Comparison of ENCODE assay signal across 23 mouse cellular contexts in the genomic region with DNA sequence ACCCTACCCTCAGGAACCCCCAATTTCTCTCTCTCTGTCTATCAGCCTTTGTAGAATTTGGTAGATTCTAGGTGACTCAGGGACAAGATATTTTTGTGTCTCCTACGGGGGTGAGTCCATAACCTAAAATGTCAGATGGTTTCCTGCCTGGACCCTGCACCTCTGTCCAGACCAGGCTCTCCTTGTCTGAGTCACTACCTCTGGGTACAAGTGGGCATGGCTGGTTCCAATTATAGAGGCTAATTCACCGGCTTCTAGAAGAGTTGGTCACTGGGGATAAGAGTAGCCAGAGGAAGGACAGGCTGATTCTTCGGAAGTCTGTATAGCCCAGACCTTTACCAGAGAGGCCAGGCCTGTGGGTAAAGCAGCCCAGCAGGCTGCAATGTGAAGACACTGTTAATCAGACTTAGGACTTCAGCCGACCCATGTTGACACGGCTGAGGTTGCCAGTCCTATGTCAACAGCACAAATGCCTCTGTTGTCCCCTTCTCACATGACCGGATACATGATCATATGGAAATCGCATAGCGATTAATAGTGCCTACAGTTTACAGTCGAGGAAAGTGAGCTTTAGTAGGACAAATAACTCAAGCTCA. TPM values are rescaled to one million over a fixed set of nuclear protein-coding genes. Genes with fewer than 3 reads are reported as not detected.
DNase-seq lines count a peak whose midpoint lies in the region; ATAC-seq and TF ChIP-seq lines count a peak whose summit lies in the region.
"Had no signal": no experiment of that assay in that cellular context is flagged by ENCODE, and none has a peak within 500 bp of the region (broad histone marks: within the 10 kb centered on the region; RNA-seq: fewer than 3 reads in every experiment).

No protein-coding gene starts in this region.

- peak overlapping the region; percentile 33; the same call in 1 of the 2 replicates for H3K27ac ChIP-seq in lung, postnatal 0 days (ENCODE audit: low read length)
- H3K27ac ChIP-seq in intestine, embryonic 15.5 days: no peak overlapping the region
- H3K27ac ChIP-seq in liver, embryonic 15.5 days (replicated peaks): no peak overlapping the region
- 0 out of 2 replicates have a peak overlapping the region, but pooled peaks have one; percentile 67 for H3K27ac ChIP-seq in stomach, postnatal 0 days (replicated peaks)
- H3K27ac ChIP-seq in heart, embryonic 12.5 days (ENCODE audit: poor library complexity, severe bottlenecking): no peak overlapping the region
- no peak overlapping the region for H3K27ac ChIP-seq in gastrocnemius, adult 2 months
- H3K27ac ChIP-seq: embryonic facial prominence, embryonic 13.5 days; hindbrain, embryonic 13.5 days; neural tube, embryonic 15.5 days had no signal

- peak; percentile 19 for DNase-seq in lung, postnatal 0 days (ENCODE audit: low spot score)
- DNase-seq in lung, adult 2 months: no peak
- DNase-seq in stomach, postnatal 0 days (ENCODE audit: low spot score): no peak
- no peak for DNase-seq in retina, embryonic 14.5 days (ENCODE audit: low spot score)
- no peak for DNase-seq in gastrocnemius, adult 2 months
- DNase-seq: adrenal gland, postnatal 36 days; heart, postnatal 14 days; kidney, adult 11 months; kidney, postnatal 10 days; layer of hippocampus, postnatal 36 days; left cerebral cortex, postnatal 4 days; lung, adult 18-20 months; right cerebral cortex, postnatal 25 days; thymus, postnatal 36 days had no signal

- no peak for TF ChIP-seq CTCF in lung, postnatal 0 days (IDR thresholded peaks at IDR 0.05)
- no peak for TF ChIP-seq CTCF in lung, adult 2 months (IDR thresholded peaks at IDR 0.05; ENCODE audit: insufficient read depth, low read length)
- no peak for TF ChIP-seq CTCF in stomach, postnatal 0 days (IDR thresholded peaks at IDR 0.05; ENCODE audit: low read depth)
- TF ChIP-seq CTCF in gastrocnemius, adult 2 months (IDR thresholded peaks at IDR 0.05): no peak

- 63% methylated on average over 9 of the region's 9 CpGs for WGBS in lung, postnatal 0 days
- 66% methylated on average over 9 of the region's 9 CpGs for WGBS in lung, adult 2 months
- 61% methylated on average over 9 of the region's 9 CpGs for WGBS in intestine, embryonic 15.5 days
- WGBS in liver, embryonic 15.5 days (ENCODE audit: insufficient replicate concordance): 66% methylated on average over 9 of the region's 9 CpGs
- WGBS in stomach, postnatal 0 days: 46% methylated on average over 9 of the region's 9 CpGs
- 79% methylated on average over 9 of the region's 9 CpGs for WGBS in heart, embryonic 12.5 days

- H3K36me3 ChIP-seq in lung, postnatal 0 days (ENCODE audit: insufficient read depth, low read length): peaks cover 42% of the 10 kb centered on the region; the same call in 1 of the 2 replicates
- H3K36me3 ChIP-seq in intestine, embryonic 15.5 days: no peaks in the 10 kb centered on the region
- H3K36me3 ChIP-seq in liver, embryonic 15.5 days (replicated peaks): peaks cover 15% of the 10 kb centered on the region; the same call in 1 of the 2 replicates
- 0 out of 2 replicates have a peak, but pooled peaks cover 11% of the 10 kb centered on the region for H3K36me3 ChIP-seq in stomach, postnatal 0 days (ENCODE audit: control insufficient read depth, insufficient read depth, low read length)
- H3K36me3 ChIP-seq in heart, embryonic 12.5 days: peaks cover 46% of the 10 kb centered on the region
- H3K36me3 ChIP-seq: embryonic facial prominence, embryonic 13.5 days; hindbrain, embryonic 13.5 days; neural tube, embryonic 15.5 days had no signal

- H3K4me3 ChIP-seq in lung, postnatal 0 days (ENCODE audit: low read depth, low read length): no peak overlapping the region
- no peak overlapping the region for H3K4me3 ChIP-seq in lung, adult 2 months (replicated peaks; ENCODE audit: extremely low read depth, low read depth, low read length)
- H3K4me3 ChIP-seq in intestine, embryonic 15.5 days (replicated peaks): no peak overlapping the region
- no peak overlapping the region for H3K4me3 ChIP-seq in liver, embryonic 15.5 days (replicated peaks)
- H3K4me3 ChIP-seq in stomach, postnatal 0 days (ENCODE audit: low read depth, low read length): no peak overlapping the region
- H3K4me3 ChIP-seq in heart, embryonic 12.5 days: no peak overlapping the region
- H3K4me3 ChIP-seq in gastrocnemius, adult 2 months: no peak overlapping the region
- H3K4me3 ChIP-seq: embryonic facial prominence, embryonic 13.5 days; hindbrain, embryonic 13.5 days; neural tube, embryonic 15.5 days had no signal

- H3K4me1 ChIP-seq in lung, postnatal 0 days (ENCODE audit: insufficient read depth, low read depth, low read length): no peaks in the 10 kb centered on the region
- H3K4me1 ChIP-seq in lung, adult 2 months (ENCODE audit: control insufficient read depth, insufficient read depth, low read length): no peaks in the 10 kb centered on the region
- no peaks in the 10 kb centered on the region for H3K4me1 ChIP-seq in intestine, embryonic 15.5 days (replicated peaks)
- H3K4me1 ChIP-seq in liver, embryonic 15.5 days (replicated peaks): 0 out of 2 replicates have a peak, but pooled peaks cover 6% of the 10 kb centered on the region
- no peaks in the 10 kb centered on the region for H3K4me1 ChIP-seq in stomach, postnatal 0 days (replicated peaks; ENCODE audit: control insufficient read depth, insufficient read depth)
- no peaks in the 10 kb centered on the region; the same call in 1 of the 2 replicates for H3K4me1 ChIP-seq in heart, embryonic 12.5 days (replicated peaks)
- H3K4me1 ChIP-seq: embryonic facial prominence, embryonic 13.5 days; hindbrain, embryonic 13.5 days; neural tube, embryonic 15.5 days had no signal

- TF ChIP-seq POLR2A in lung, adult 2 months (IDR thresholded peaks at IDR 0.05; ENCODE audit: borderline replicate concordance, extremely low read depth, low read depth, low read length): no peak

- H3K4me2 ChIP-seq in lung, postnatal 0 days (replicated peaks; ENCODE audit: low read depth, low read length): no peak overlapping the region
- H3K4me2 ChIP-seq in intestine, embryonic 15.5 days (replicated peaks): no peak overlapping the region
- H3K4me2 ChIP-seq in liver, embryonic 15.5 days: no peak overlapping the region
- no peak overlapping the region for H3K4me2 ChIP-seq in stomach, postnatal 0 days (replicated peaks; ENCODE audit: low read depth)
- H3K4me2 ChIP-seq in heart, embryonic 12.5 days: no peak overlapping the region
- H3K4me2 ChIP-seq: embryonic facial prominence, embryonic 13.5 days; heart, embryonic 11.5 days; hindbrain, embryonic 13.5 days; neural tube, embryonic 15.5 days had no signal

- intact Hi-C loops in gastrocnemius, adult 2 months (cut with DNase I): no loop called here

- H3K27me3 ChIP-seq in lung, postnatal 0 days (replicated peaks; ENCODE audit: insufficient read depth, low read length): no peaks in the 10 kb centered on the region
- H3K27me3 ChIP-seq in intestine, embryonic 15.5 days (replicated peaks): no peaks in the 10 kb centered on the region
- H3K27me3 ChIP-seq in liver, embryonic 15.5 days: no peaks in the 10 kb centered on the region
- H3K27me3 ChIP-seq in stomach, postnatal 0 days (ENCODE audit: control insufficient read depth, insufficient read depth, low read length): no peaks in the 10 kb centered on the region
- H3K27me3 ChIP-seq in heart, embryonic 12.5 days (replicated peaks): no peaks in the 10 kb centered on the region
- H3K27me3 ChIP-seq: embryonic facial prominence, embryonic 13.5 days; hindbrain, embryonic 13.5 days; megakaryocyte, embryonic 14.5 days; neural tube, embryonic 15.5 days had no signal

- H3K9me3 ChIP-seq in lung, postnatal 0 days (ENCODE audit: low read length): no peaks in the 10 kb centered on the region
- H3K9me3 ChIP-seq in intestine, embryonic 15.5 days: no peaks in the 10 kb centered on the region
- no peaks in the 10 kb centered on the region for H3K9me3 ChIP-seq in liver, embryonic 15.5 days (replicated peaks)
- H3K9me3 ChIP-seq in stomach, postnatal 0 days (ENCODE audit: control insufficient read depth, low read length): no peaks in the 10 kb centered on the region
- no peaks in the 10 kb centered on the region for H3K9me3 ChIP-seq in heart, embryonic 12.5 days (replicated peaks)
- H3K9me3 ChIP-seq: embryonic facial prominence, embryonic 13.5 days; hindbrain, embryonic 13.5 days; megakaryocyte, embryonic 14.5 days; neural tube, embryonic 15.5 days had no signal

- H3K9ac ChIP-seq in lung, postnatal 0 days (replicated peaks; ENCODE audit: low read depth): no peak overlapping the region
- H3K9ac ChIP-seq in intestine, embryonic 15.5 days: no peak overlapping the region
- H3K9ac ChIP-seq in liver, embryonic 15.5 days: no peak overlapping the region
- no peak overlapping the region for H3K9ac ChIP-seq in stomach, postnatal 0 days (ENCODE audit: low read length)
- H3K9ac ChIP-seq in heart, embryonic 12.5 days: no peak overlapping the region
- H3K9ac ChIP-seq: embryonic facial prominence, embryonic 13.5 days; hindbrain, embryonic 13.5 days; neural tube, embryonic 15.5 days had no signal

- ATAC-seq in lung, postnatal 0 days: peak; percentile 15; the same call in 1 of the 2 replicates
- ATAC-seq in intestine, embryonic 15.5 days: 0 out of 2 replicates have a peak, but pooled peaks have one; percentile 28
- ATAC-seq in liver, embryonic 15.5 days (ENCODE audit: insufficient read depth): peak; percentile 57
- peak; percentile 51 for ATAC-seq in stomach, postnatal 0 days (ENCODE audit: low FRiP score, low TSS enrichment)
- no peak for ATAC-seq in heart, embryonic 12.5 days (ENCODE audit: insufficient number of reproducible peaks, low FRiP score)
- ATAC-seq: forebrain, embryonic 16.5 days had no signal

- TF ChIP-seq EP300 in lung, postnatal 0 days (IDR thresholded peaks at IDR 0.05): no peak
- no peak for TF ChIP-seq EP300 in stomach, postnatal 0 days (optimal IDR thresholded peaks at IDR 0.05)

RNA-seq across cellular contexts. Expression of gene Ptgs1, which starts 13.2 kb away (rescaled TPM):
- polyA plus RNA-seq in lung, postnatal 0 days (2015; fragmentation: Nextera tagmentation; extraction: Ambion mirVana): 111 and 116 TPM in 2 replicates
- 58.4 and 66.1 TPM in 2 replicates for polyA plus RNA-seq in lung, adult 2 months (2012; rRNA removed)
- 24.7 and 26.0 TPM in 2 replicates for polyA plus RNA-seq in intestine, embryonic 15.5 days (2015; fragmentation: Nextera tagmentation; extraction: Ambion mirVana)
- polyA plus RNA-seq in liver, embryonic 15.5 days (2015; fragmentation: Nextera tagmentation; extraction: Ambion mirVana): 20.9 and 22.8 TPM in 2 replicates
- polyA plus RNA-seq in stomach, postnatal 0 days (2015; fragmentation: Nextera tagmentation; extraction: Ambion mirVana): 31.0 and 36.2 TPM in 2 replicates
- 25.5 and 27.2 TPM in 2 replicates for polyA plus RNA-seq in heart, embryonic 12.5 days (2016; fragmentation: Nextera tagmentation; extraction: Ambion mirVana)
- 1 to 10 TPM; 3.9 to 5.5 TPM for total RNA-seq in gastrocnemius, adult 2 months (2021)

Comparison
In these comparisons a context has a peak if more than half of its experiments do, and no peak if none do; other contexts are left out.
1. H3K27ac ChIP-seq: peak in lung, postnatal 0 days (single experiment) and stomach, postnatal 0 days (single experiment); none in intestine, embryonic 15.5 days (single experiment), liver, embryonic 15.5 days (single experiment), heart, embryonic 12.5 days (single experiment) and gastrocnemius, adult 2 months (single experiment).